Mouse (Mus musculus) embryonic stem cell, embryonic (primary cell): ENCODE measurements around the gene Gm10644.

Experiments used
- CTCF ChIA-PET, 4 experiments: fragments of 300-600 bp in 2 of 4; fragments of 350-600 bp in 2 of 4; sonication (Branson Sonifier 250); formaldehyde crosslinking; loops; one replicate each; lab custom pipeline; 2022; ENCODE audit warnings: inconsistent platforms in 2 of 4; lab: Charles Lee
- POLR2A ChIA-PET, 4 experiments: fragments of 300-600 bp in 2 of 4; fragments of 350-600 bp in 2 of 4; sonication (Branson Sonifier 250); formaldehyde crosslinking; loops; one replicate each; lab custom pipeline; 2022; ENCODE audit warnings: antibody characterized with exemption in 4 of 4, inconsistent platforms in 1 of 4; lab: Charles Lee

Gene Gm10644

GRCm38 (mm10) chr8:83955106-83955957, at the start of gene Gm10644, which contains the start of gene Asf1b:
Gene Gm10644 (minus strand): TSS chr8:83955205.
Gene Asf1b (plus strand): TSS chr8:83955507.
- POLR2A ChIA-PET, result interaction anchor here in 3 of 4 experiments (0.5 to 6.0 kb wide), 170 partner anchors 9 to 953 kb away, joined by 3 to 73 read pairs (median 4); partner anchors contain the start of genes 1700067K01Rik (in 3 of the 3), Ddx39 (in 3 of the 3), Rfx1 (in 3 of the 3) and Adgre5 (in 2 of the 3)
- CTCF ChIA-PET, result interaction anchor here (0.5 to 3.2 kb wide), 135 partner anchors 9 to 734 kb away, joined by 3 to 27 read pairs (median 5); partner anchors contain the start of genes 1700067K01Rik (in 2 of the 4), Samd1 (in 2 of the 4), 4930432K21Rik (in 1 of the 4) and Adgre5 (in 1 of the 4)

GRCm38 (mm10) chr8:84004533-84005201, 49.7 kb upstream of the Gm10644 start:
- ChIA-PET CTCF (interaction anchor here in 2 of 4 experiments (0.7 to 1.1 kb wide), 2 partner anchors 50 to 351 kb away, joined by 3 read pairs; partner anchors contain the start of genes Asf1b (in 1 of the 2) and Gm10644 (in 1 of the 2)), POLR2A (interaction anchor here in 3 of 4 experiments (0.5 to 0.8 kb wide), 10 partner anchors 8 to 432 kb away, joined by 3 to 4 read pairs (median 3); partner anchors contain the start of genes Asf1b (in 1 of the 3), Gm10644 (in 1 of the 3) and Rfx1 (in 1 of the 3))

- ChIA-PET CTCF (no interaction called here), POLR2A (interaction anchor here in 3 of 4 experiments (0.6 to 0.8 kb wide), 6 partner anchors 9 to 433 kb away, joined by 3 to 6 read pairs (median 4); partner anchors contain the start of genes Asf1b (in 1 of the 3), Gm10644 (in 1 of the 3) and Rfx1 (in 1 of the 3))
These were observed 48.7 kb upstream of the Gm10644 start for GRCm38 (mm10) chr8:84003612-84004246.

GRCm38 (mm10) chr8:84002957-84003611, 48.1 kb upstream of the Gm10644 start:
- CTCF ChIA-PET, result interaction anchor here in 1 of 4 experiments (1.3 kb wide), 1 partner anchor 73 kb away, joined by 3 read pairs; no protein-coding TSS in a partner anchor
- POLR2A ChIA-PET, result interaction anchor here in 3 of 4 experiments (0.6 to 4.5 kb wide), 8 partner anchors 7 to 771 kb away, joined by 3 to 29 read pairs (median 5); partner anchors contain the start of genes Asf1b (in 2 of the 3) and Gm10644 (in 2 of the 3)

- ChIA-PET CTCF (interaction anchor here in 3 of 4 experiments (0.5 to 1.4 kb wide), 10 partner anchors 9 to 927 kb away, joined by 3 to 12 read pairs (median 3); partner anchors contain the start of genes Asf1b (in 2 of the 3) and Gm10644 (in 2 of the 3)), POLR2A (interaction anchor here (0.5 to 4.5 kb wide), 46 partner anchors 9 to 501 kb away, joined by 3 to 29 read pairs (median 3); partner anchors contain the start of genes Asf1b (in 3 of the 4), Gm10644 (in 3 of the 4), Dcaf15 (in 2 of the 4) and Ddx39 (in 2 of the 4))
These were observed 46.4 kb upstream of the Gm10644 start, which contains the start of gene 1700067K01Rik for GRCm38 (mm10) chr8:84001281-84002000. Gene 1700067K01Rik (plus strand): TSS chr8:84001502.

- CTCF ChIA-PET, result interaction anchor here in 2 of 4 experiments (0.5 to 1.1 kb wide), 3 partner anchors 24 to 180 kb away, joined by 3 to 10 read pairs (median 5); partner anchors contain the start of genes Asf1b (in 1 of the 2) and Gm10644 (in 1 of the 2)
- POLR2A ChIA-PET, result interaction anchor here in 3 of 4 experiments (0.5 to 4.5 kb wide), 12 partner anchors 9 to 285 kb away, joined by 3 to 29 read pairs (median 4); partner anchors contain the start of genes Asf1b (in 2 of the 3), Gm10644 (in 2 of the 3), Dcaf15 (in 1 of the 3) and Ddx39 (in 1 of the 3)
These were observed 44.8 kb upstream of the Gm10644 start for GRCm38 (mm10) chr8:83999825-84000224.

- POLR2A ChIA-PET, result interaction anchor here in 3 of 4 experiments (0.6 to 4.5 kb wide), 10 partner anchors 9 to 285 kb away, joined by 3 to 29 read pairs (median 4); partner anchors contain the start of genes Asf1b (in 2 of the 3), Gm10644 (in 2 of the 3), Dcaf15 (in 1 of the 3) and Ddx39 (in 1 of the 3)
- CTCF ChIA-PET, result interaction anchor here (0.5 to 1.1 kb wide), 7 partner anchors 9 to 330 kb away, joined by 3 to 10 read pairs (median 3); partner anchors contain the start of genes Asf1b (in 1 of the 4) and Gm10644 (in 1 of the 4)
These were observed 44.2 kb upstream of the Gm10644 start for GRCm38 (mm10) chr8:83999057-83999705.

GRCm38 (mm10) chr8:83998231-83999056, 43.4 kb upstream of the Gm10644 start:
- ChIA-PET CTCF (interaction anchor here (0.7 to 1.8 kb wide), 8 partner anchors 10 to 363 kb away, joined by 3 to 14 read pairs (median 3); partner anchors contain the start of genes Asf1b (in 2 of the 4) and Gm10644 (in 2 of the 4)), POLR2A (interaction anchor here (0.6 to 4.5 kb wide), 13 partner anchors 10 to 981 kb away, joined by 3 to 29 read pairs (median 3); partner anchors contain the start of genes Asf1b (in 1 of the 4), Ddx39 (in 1 of the 4) and Gm10644 (in 1 of the 4))

GRCm38 (mm10) chr8:83997511-83998141, 42.6 kb upstream of the Gm10644 start, which contains the start of gene Samd1:
Gene Samd1 (plus strand): TSS chr8:83997672.
- ChIA-PET POLR2A (interaction anchor here (0.6 to 3.3 kb wide), 11 partner anchors 11 to 981 kb away, joined by 3 to 20 read pairs (median 3); partner anchors contain the start of genes Asf1b (in 1 of the 4), Gm10644 (in 1 of the 4) and Rfx1 (in 1 of the 4)), CTCF (interaction anchor here in 3 of 4 experiments (0.6 to 1.8 kb wide), 7 partner anchors 11 to 362 kb away, joined by 3 to 14 read pairs (median 5); partner anchors contain the start of genes Asf1b (in 2 of the 3) and Gm10644 (in 2 of the 3))

- CTCF ChIA-PET, result interaction anchor here in 2 of 4 experiments (0.6 to 1.8 kb wide), 7 partner anchors 11 to 542 kb away, joined by 3 to 14 read pairs (median 5); partner anchors contain the start of genes Asf1b (in 2 of the 2) and Gm10644 (in 2 of the 2)
- POLR2A ChIA-PET, result interaction anchor here in 3 of 4 experiments (0.6 to 3.3 kb wide), 11 partner anchors 9 to 282 kb away, joined by 3 to 20 read pairs (median 3); partner anchors contain the start of genes Asf1b (in 1 of the 3), Ddx39 (in 1 of the 3), Gm10644 (in 1 of the 3) and Rfx1 (in 1 of the 3)
These were observed 41.8 kb upstream of the Gm10644 start for GRCm38 (mm10) chr8:83996567-83997505.

- CTCF ChIA-PET, result no interaction called here
- POLR2A ChIA-PET, result interaction anchor here in 3 of 4 experiments (0.7 to 3.3 kb wide), 4 partner anchors 13 to 281 kb away, joined by 3 to 20 read pairs (median 4); partner anchors contain the start of genes Ddx39 (in 2 of the 3), Asf1b (in 1 of the 3) and Gm10644 (in 1 of the 3)
These were observed 41.0 kb upstream of the Gm10644 start for GRCm38 (mm10) chr8:83995973-83996372.
